ENCODE assay signal across 22 mouse cellular contexts in the genomic region with DNA sequence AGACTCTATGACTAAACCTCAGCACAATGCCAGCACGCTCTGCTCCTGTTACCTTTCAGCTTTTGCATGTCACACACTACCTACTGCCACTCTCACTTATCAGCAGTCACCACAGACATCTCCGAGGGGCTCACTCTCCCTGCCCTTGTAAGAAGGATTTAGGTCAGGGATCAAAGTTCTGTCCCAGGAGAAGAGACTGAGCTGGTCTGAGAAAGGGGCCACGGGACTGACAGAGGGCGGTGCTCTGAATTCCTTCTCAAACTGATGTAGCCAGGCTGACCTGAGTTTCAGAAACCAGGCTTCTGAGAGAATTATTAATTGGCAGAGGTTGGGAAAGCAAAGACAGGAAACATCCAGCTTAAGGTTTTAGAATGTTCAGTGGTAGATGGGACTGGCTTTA.
DNase-seq lines count a peak whose midpoint lies in the region; ATAC-seq lines count a peak whose summit lies in the region.
"Had no signal": no experiment of that assay in that cellular context is flagged by ENCODE, and none has a peak within 500 bp of the region (broad histone marks: within the 10 kb centered on the region; RNA-seq: fewer than 3 reads in every experiment).

No protein-coding gene starts in this region.

- H3K36me3 ChIP-seq in heart, embryonic 10.5 days, result no peaks in the 10 kb centered on the region
- H3K36me3 ChIP-seq in midbrain, embryonic 11.5 days (ENCODE audit: control insufficient read depth, insufficient read depth, low read length), result no peaks in the 10 kb centered on the region
- H3K36me3 ChIP-seq in midbrain, embryonic 10.5 days, result no peaks in the 10 kb centered on the region
- H3K36me3 ChIP-seq: embryonic facial prominence, embryonic 13.5 days; embryonic facial prominence, embryonic 15.5 days; forebrain, embryonic 10.5 days; forebrain, embryonic 12.5 days had no signal

- no peak overlapping the region for H3K9ac ChIP-seq in midbrain, embryonic 11.5 days (ENCODE audit: low read length)
- H3K9ac ChIP-seq: embryonic facial prominence, embryonic 13.5 days; embryonic facial prominence, embryonic 15.5 days; forebrain, embryonic 12.5 days had no signal

- H3K9me3 ChIP-seq in heart, embryonic 10.5 days, result no peaks in the 10 kb centered on the region
- H3K9me3 ChIP-seq in midbrain, embryonic 11.5 days (ENCODE audit: control insufficient read depth, low read length), result no peaks in the 10 kb centered on the region
- H3K9me3 ChIP-seq in midbrain, embryonic 10.5 days (replicated peaks), result no peaks in the 10 kb centered on the region
- H3K9me3 ChIP-seq: embryonic facial prominence, embryonic 13.5 days; embryonic facial prominence, embryonic 15.5 days; forebrain, embryonic 10.5 days had no signal

- H3K4me2 ChIP-seq in midbrain, embryonic 11.5 days, result no peak overlapping the region
- H3K4me2 ChIP-seq: embryonic facial prominence, embryonic 13.5 days; embryonic facial prominence, embryonic 15.5 days; forebrain, embryonic 12.5 days had no signal

- H3K4me1 ChIP-seq in heart, embryonic 10.5 days, result peaks cover 14% of the 10 kb centered on the region
- H3K4me1 ChIP-seq in midbrain, embryonic 11.5 days (ENCODE audit: control insufficient read depth, insufficient read depth, low read length), result peaks cover 2% of the 10 kb centered on the region; the same call in 1 of the 2 replicates
- 0 out of 2 replicates have a peak, but pooled peaks cover 7% of the 10 kb centered on the region for H3K4me1 ChIP-seq in midbrain, embryonic 10.5 days
- H3K4me1 ChIP-seq: embryonic facial prominence, embryonic 13.5 days; embryonic facial prominence, embryonic 15.5 days had no signal

- ATAC-seq in midbrain, embryonic 11.5 days (ENCODE audit: low FRiP score), result no peak
- no peak for ATAC-seq in inflammation-experienced regulatory T-cells, adult 6 months
- ATAC-seq: forebrain, embryonic 14.5 days; forebrain, embryonic 16.5 days had no signal

- H3K27me3 ChIP-seq in heart, embryonic 10.5 days (ENCODE audit: insufficient read depth, poor library complexity, severe bottlenecking), result no peaks in the 10 kb centered on the region
- no peaks in the 10 kb centered on the region for H3K27me3 ChIP-seq in midbrain, embryonic 11.5 days (ENCODE audit: control insufficient read depth, insufficient read depth, low read length)
- H3K27me3 ChIP-seq in midbrain, embryonic 10.5 days (ENCODE audit: low read depth, poor library complexity, severe bottlenecking), result no peaks in the 10 kb centered on the region; the same call in 1 of the 2 replicates
- H3K27me3 ChIP-seq: embryonic facial prominence, embryonic 13.5 days; embryonic facial prominence, embryonic 15.5 days; forebrain, embryonic 12.5 days had no signal

- no peak for DNase-seq in heart, embryonic 10.5 days (ENCODE audit: low spot score)
- no peak for DNase-seq in heart, adult 8-10 months (ENCODE audit: low spot score)
- DNase-seq in midbrain, embryonic 11.5 days (ENCODE audit: low spot score, missing footprints), result peak; percentile 76
- no peak for DNase-seq in midbrain, embryonic 10.5 days (ENCODE audit: low spot score)
- DNase-seq: adrenal gland, adult 2 months; adrenal gland, postnatal 10 days; adrenal gland, postnatal 25 days; cerebellum, adult 11 months; cerebellum, adult 18-20 months; cerebellum, adult 8-10 months; cerebellum, adult 9-11 months; cerebellum, postnatal 14 days; cerebellum, postnatal 36 days; embryo, embryonic 11 days had no signal

- H3K4me3 ChIP-seq in heart, embryonic 10.5 days, result no peak overlapping the region
- H3K4me3 ChIP-seq in midbrain, embryonic 11.5 days (ENCODE audit: low read depth, low read length), result no peak overlapping the region
- no peak overlapping the region for H3K4me3 ChIP-seq in midbrain, embryonic 10.5 days
- H3K4me3 ChIP-seq: embryonic facial prominence, embryonic 13.5 days; embryonic facial prominence, embryonic 15.5 days; erythroblast, embryonic 14.5 days; forebrain, embryonic 10.5 days; forebrain, embryonic 12.5 days had no signal

- WGBS in heart, embryonic 10.5 days, result 26% methylated on average over 4 of the region's 4 CpGs
- WGBS in midbrain, embryonic 11.5 days, result 43% methylated on average over 4 of the region's 4 CpGs
- 54% methylated on average over 4 of the region's 4 CpGs for WGBS in midbrain, embryonic 10.5 days

- H3K27ac ChIP-seq in heart, embryonic 10.5 days, result 0 out of 2 replicates have a peak overlapping the region, but pooled peaks have one; percentile 4
- no peak overlapping the region for H3K27ac ChIP-seq in midbrain, embryonic 11.5 days (ENCODE audit: low read depth, low read length)
- H3K27ac ChIP-seq in midbrain, embryonic 10.5 days (replicated peaks), result no peak overlapping the region
- H3K27ac ChIP-seq: embryonic facial prominence, embryonic 13.5 days; embryonic facial prominence, embryonic 15.5 days; forebrain, embryonic 10.5 days; forebrain, embryonic 12.5 days had no signal
